Mouse (Mus musculus) hindbrain, embryonic 16.5 days (tissue): ENCODE measurements around the gene Ifit3b. TPM values are rescaled to one million over a fixed set of nuclear protein-coding genes. Genes with fewer than 3 reads are reported as not detected.
"Not testable (repeated sequence)": the region's sequence is repeated elsewhere in the genome, so short reads cannot be mapped to it uniquely, and the experiment has no call there.

Experiments used
- ATAC-seq: fragments of 200-750 bp; cut with Nextera tagmentation; 2 replicates; pipeline ENCODE4 v1.8.0; 2017; ENCODE audit warnings: moderate TSS enrichment, moderate library complexity
- H3K27ac ChIP-seq: fragments of 300-500 bp; sonication (generic); 2 replicates; pipeline ENCODE4 v1.5.1; 2014; ENCODE audit warnings: low read depth, mild to moderate bottlenecking, control low read depth, low read length, moderate library complexity
- H3K27me3 ChIP-seq: fragments of 300-500 bp; sonication (generic); replicated peaks from 2 replicates; pipeline ENCODE4 v1.6.1; 2014; ENCODE audit warnings: low read length; ENCODE audit not compliant: control insufficient read depth, insufficient read depth
- H3K36me3 ChIP-seq: fragments of 300-500 bp; sonication (generic); 2 replicates; pipeline ENCODE4 v1.6.1; 2014; ENCODE audit warnings: mild to moderate bottlenecking, low read length, moderate library complexity, mixed read lengths; ENCODE audit not compliant: control insufficient read depth, insufficient read depth
- H3K4me1 ChIP-seq: fragments of 300-500 bp; sonication (generic); 2 replicates; pipeline ENCODE4 v1.6.1; 2014; ENCODE audit warnings: low read depth, low read length; ENCODE audit not compliant: control insufficient read depth, insufficient read depth
- H3K4me2 ChIP-seq: fragments of 300-500 bp; sonication (generic); 2 replicates; pipeline ENCODE4 v1.6.1; 2014; ENCODE audit warnings: mild to moderate bottlenecking, low read length, control low read depth, moderate library complexity
- H3K4me3 ChIP-seq: fragments of 300-500 bp; sonication (generic); 2 replicates; pipeline ENCODE4 v1.5.1; 2014; ENCODE audit warnings: mild to moderate bottlenecking, low read length, control low read depth, moderate library complexity
- H3K9ac ChIP-seq: fragments of 300-500 bp; sonication (generic); 2 replicates; pipeline ENCODE4 v1.6.1; 2014; ENCODE audit warnings: low read depth, mild to moderate bottlenecking, control low read depth, low read length, moderate library complexity
- H3K9me3 ChIP-seq: fragments of 300-500 bp; sonication (generic); 2 replicates; pipeline ENCODE4 v1.6.1; 2014; ENCODE audit warnings: mild to moderate bottlenecking, low read length, moderate library complexity; ENCODE audit not compliant: control insufficient read depth
- WGBS: fragments of 180-500 bp; shearing (Covaris S2); extraction: QIAGEN DNeasy Blood & Tissue Kit; methylation state at CpG from one replicate; pipeline ENCODE4 v1.1.7; 2014; 5-methylcytosine and 5-hydroxymethylcytosine counted together
- polyA plus RNA-seq: library from polyadenylated mRNA; unstranded; fragments of >200 nt; fragmentation: Nextera tagmentation; extraction: Ambion mirVana; gene quantifications from 2 replicates; pipeline ENCODE4 v1.2.1, GENCODE M21; 2015

The Ifit3b gene
- polyA plus RNA-seq, result 0.14 and 0.25 TPM in 2 replicates

DNA sequence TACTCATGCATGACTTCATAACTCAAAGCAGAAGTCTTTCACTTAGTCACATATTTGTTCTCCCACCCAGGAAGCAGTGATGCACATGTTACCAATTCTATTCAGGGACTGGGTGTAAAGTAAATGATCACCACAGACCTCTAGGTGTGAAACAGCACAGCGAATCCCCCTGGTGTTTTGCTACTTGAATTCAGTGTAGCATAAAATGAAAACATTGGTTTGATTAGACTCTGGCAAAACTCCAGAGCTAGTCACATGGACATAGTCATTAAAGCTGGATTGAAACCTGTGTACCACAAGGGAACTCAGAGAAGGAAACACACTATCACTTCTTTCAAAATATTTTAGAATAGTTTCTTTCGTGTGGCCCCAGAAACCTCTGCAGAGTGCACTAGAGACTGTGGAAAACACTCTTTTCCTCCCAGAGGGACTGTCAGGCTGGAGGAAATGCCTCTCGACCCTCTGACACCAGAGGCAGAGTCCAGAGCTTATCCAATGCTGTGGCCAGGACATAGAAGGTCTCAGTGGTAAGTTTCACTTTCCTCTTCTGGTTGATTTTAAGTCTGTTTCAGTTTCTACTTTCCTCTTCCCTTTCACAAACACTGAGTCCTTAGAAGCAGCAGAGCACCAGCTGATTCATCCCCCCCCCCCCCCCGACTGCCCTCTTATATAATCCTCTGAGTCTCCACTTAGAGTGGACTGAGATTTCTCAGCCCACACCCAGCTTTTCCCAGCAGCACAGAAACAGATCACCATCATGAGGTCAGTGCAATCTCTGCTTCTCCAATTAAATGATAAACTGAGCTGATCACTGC is at the start of gene Ifit3b:
Gene Ifit3b, plus strand, starts transcription at position 734 of the 815 bp plus-strand sequence.
- peak; percentile 84 for ATAC-seq
- H3K27me3 ChIP-seq, H3K36me3 ChIP-seq, H3K9me3 ChIP-seq, H3K4me3 ChIP-seq, H3K4me1 ChIP-seq, H3K9ac ChIP-seq, H3K27ac ChIP-seq, H3K4me2 ChIP-seq: not testable (repeated sequence)
- 55% methylated on average over 4 of the region's 4 CpGs for WGBS

- Histone ChIP-seq H3K4me2 (no peak overlapping the region), H3K9ac (no peak overlapping the region), H3K27ac (no peak overlapping the region), H3K4me1 (no peaks in the 10 kb centered on the region), H3K9me3 (no peaks in the 10 kb centered on the region), H3K36me3 (no peaks in the 10 kb centered on the region), H3K27me3 (no peaks in the 10 kb centered on the region), H3K4me3 (no peak overlapping the region)
- ATAC-seq, result no peak
Observed at GRCm38 (mm10) chr19:34562556-34562955, 45.2 kb upstream of the Ifit3b start.

DNA sequence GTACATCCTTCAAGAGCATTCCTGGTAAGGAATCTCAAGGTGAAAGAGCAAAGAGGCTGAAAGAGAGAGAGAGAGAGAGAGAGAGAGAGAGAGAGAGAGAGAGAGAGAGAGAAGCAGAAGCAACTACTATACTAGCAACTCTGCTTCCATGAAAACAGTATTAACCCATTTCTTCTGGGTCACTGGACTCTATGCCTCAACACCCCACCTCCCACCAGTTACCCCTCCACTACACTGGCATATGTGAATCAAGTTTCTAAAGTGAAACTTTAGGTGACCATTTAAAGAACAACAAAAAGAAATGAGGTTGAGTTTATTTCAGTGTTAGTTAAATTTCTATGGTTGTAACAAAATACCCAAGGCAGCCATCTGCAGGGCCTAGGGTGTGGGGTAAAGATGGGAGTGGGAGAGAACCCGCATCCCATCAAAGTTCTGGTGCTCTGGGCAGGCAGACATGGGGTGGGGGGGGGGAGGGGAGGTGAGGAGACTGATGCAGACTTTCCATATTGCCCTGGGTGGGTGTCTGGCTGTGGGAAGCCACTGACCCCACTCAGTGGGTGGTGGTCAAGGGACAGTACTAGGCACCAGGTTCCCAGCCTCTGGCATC is 41.5 kb upstream of the Ifit3b start:
- Histone ChIP-seq H3K9ac (no peak overlapping the region), H3K4me1 (no peaks in the 10 kb centered on the region), H3K27me3 (no peaks in the 10 kb centered on the region), H3K4me3 (no peak overlapping the region), H3K36me3 (no peaks in the 10 kb centered on the region), H3K27ac (no peak overlapping the region), H3K9me3 (no peaks in the 10 kb centered on the region), H3K4me2 (no peak overlapping the region)
- no peak for ATAC-seq
- 86% methylated on average over 1 of the region's 1 CpGs for WGBS

- Histone ChIP-seq H3K4me2 (no peak overlapping the region), H3K4me1 (no peaks in the 10 kb centered on the region), H3K27me3 (no peaks in the 10 kb centered on the region), H3K4me3 (no peak overlapping the region), H3K36me3 (no peaks in the 10 kb centered on the region), H3K9ac (no peak overlapping the region), H3K9me3 (no peaks in the 10 kb centered on the region), H3K27ac (no peak overlapping the region)
- ATAC-seq, result no peak
- WGBS, result 79% methylated on average over 7 of the region's 7 CpGs
Observed at GRCm38 (mm10) chr19:34568988-34569895, 38.5 kb upstream of the Ifit3b start.

GRCm38 (mm10) chr19:34569896-34570476 is 37.8 kb upstream of the Ifit3b start:
- H3K4me2 ChIP-seq, result no peak overlapping the region
- H3K4me1 ChIP-seq, result no peaks in the 10 kb centered on the region
- 81% methylated on average over 4 of the region's 4 CpGs for WGBS
- no peak overlapping the region for H3K27ac ChIP-seq
- no peaks in the 10 kb centered on the region for H3K9me3 ChIP-seq
- H3K9ac ChIP-seq, result no peak overlapping the region
- no peak overlapping the region for H3K4me3 ChIP-seq
- ATAC-seq, result no peak
- no peaks in the 10 kb centered on the region for H3K36me3 ChIP-seq
- no peaks in the 10 kb centered on the region for H3K27me3 ChIP-seq

DNA sequence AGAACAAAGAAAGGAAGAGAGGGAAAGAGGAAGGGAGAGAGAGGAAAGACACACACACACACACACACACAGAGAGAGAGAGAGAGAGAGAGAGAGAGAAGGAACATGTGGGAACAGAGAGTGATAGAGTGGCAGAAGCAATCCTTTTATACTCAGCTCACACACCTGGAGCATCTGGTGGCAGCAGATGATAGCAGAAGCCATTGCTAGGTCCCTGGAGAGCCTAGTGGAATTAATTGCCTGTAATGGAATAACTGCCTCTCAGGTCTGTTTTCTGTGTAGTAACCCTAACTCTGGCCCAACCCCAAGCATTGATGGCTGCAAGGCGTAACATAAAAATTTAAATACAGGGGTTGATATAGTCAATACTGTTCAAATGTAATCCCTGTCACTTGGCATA is 36.7 kb upstream of the Ifit3b start:
- H3K27me3 ChIP-seq, result no peaks in the 10 kb centered on the region
- H3K9me3 ChIP-seq, result no peaks in the 10 kb centered on the region
- peak; percentile 61 for ATAC-seq
- no peaks in the 10 kb centered on the region for H3K4me1 ChIP-seq
- 75% methylated on average over 1 of the region's 1 CpGs for WGBS
- H3K9ac ChIP-seq, result no peak overlapping the region
- no peak overlapping the region for H3K27ac ChIP-seq
- no peaks in the 10 kb centered on the region for H3K36me3 ChIP-seq
- no peak overlapping the region for H3K4me3 ChIP-seq
- no peak overlapping the region for H3K4me2 ChIP-seq

GRCm38 (mm10) chr19:34573650-34574049 is 34.1 kb upstream of the Ifit3b start:
- Histone ChIP-seq H3K9me3 (no peaks in the 10 kb centered on the region), H3K4me3 (no peak overlapping the region), H3K27me3 (no peaks in the 10 kb centered on the region), H3K9ac (no peak overlapping the region), H3K36me3 (no peaks in the 10 kb centered on the region), H3K4me1 (no peaks in the 10 kb centered on the region), H3K27ac (no peak overlapping the region), H3K4me2 (no peak overlapping the region)
- no peak for ATAC-seq
- WGBS, result 90% methylated on average over 5 of the region's 5 CpGs

DNA sequence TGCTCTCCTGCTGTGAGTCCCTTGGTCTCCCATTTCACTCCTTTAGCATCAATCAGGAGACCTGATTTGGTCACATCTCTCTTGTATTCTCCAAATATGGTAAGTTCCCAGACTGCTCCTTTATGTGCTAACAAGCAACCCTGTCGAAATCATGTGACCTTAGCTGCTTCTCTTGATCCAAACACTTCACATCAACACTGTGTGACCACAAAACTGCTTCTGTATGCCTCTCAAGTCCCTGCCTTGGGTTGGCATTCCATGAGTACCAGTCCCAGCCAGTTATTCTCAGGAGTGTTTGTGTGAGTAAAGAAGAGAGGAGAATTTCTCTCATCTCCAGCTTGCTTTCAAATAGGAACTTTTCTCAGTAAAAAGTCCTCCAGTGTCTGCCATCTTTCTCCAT is 30.6 kb upstream of the Ifit3b start:
- no peaks in the 10 kb centered on the region for H3K9me3 ChIP-seq
- no peaks in the 10 kb centered on the region for H3K4me1 ChIP-seq
- H3K4me2 ChIP-seq, result no peak overlapping the region
- WGBS, result 80% methylated on average over 1 of the region's 1 CpGs
- H3K27me3 ChIP-seq, result no peaks in the 10 kb centered on the region
- H3K4me3 ChIP-seq, result no peak overlapping the region
- no peak overlapping the region for H3K9ac ChIP-seq
- H3K36me3 ChIP-seq, result no peaks in the 10 kb centered on the region
- H3K27ac ChIP-seq, result no peak overlapping the region
- ATAC-seq, result no peak

DNA sequence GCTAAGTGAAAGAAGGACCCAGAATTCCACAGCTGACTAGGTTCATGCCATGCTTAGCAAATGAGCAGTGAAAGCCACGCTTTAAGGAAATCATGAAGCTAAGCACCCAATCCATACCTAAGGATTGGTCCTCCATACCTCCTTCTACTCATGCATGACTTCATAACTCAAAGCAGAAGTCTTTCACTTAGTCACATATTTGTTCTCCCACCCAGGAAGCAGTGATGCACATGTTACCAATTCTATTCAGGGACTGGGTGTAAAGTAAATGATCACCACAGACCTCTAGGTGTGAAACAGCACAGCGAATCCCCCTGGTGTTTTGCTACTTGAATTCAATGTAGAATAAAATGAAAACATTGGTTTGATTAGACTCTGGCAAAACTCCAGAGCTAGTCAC is 25.1 kb upstream of the Ifit3b start:
- not testable (repeated sequence) for H3K9ac ChIP-seq, H3K4me1 ChIP-seq, H3K27ac ChIP-seq, H3K27me3 ChIP-seq, H3K4me2 ChIP-seq, H3K36me3 ChIP-seq, H3K4me3 ChIP-seq, ATAC-seq, H3K9me3 ChIP-seq
- 86% methylated on average over 2 of the region's 2 CpGs for WGBS
